Mouse (Mus musculus) testis, adult 2 months (tissue): ENCODE data around the gene Tbc1d16.
A peak's percentile ranks its signal among the peaks of the same experiment; 100 is the strongest.

Experiments used
- CTCF ChIP-seq: fragments of 200-500 bp; IDR thresholded peaks from 2 replicates; pipeline ENCODE4 v1.5.1; 2012; ENCODE audit warnings: low read depth, mild to moderate bottlenecking, inconsistent platforms, low read length, moderate library complexity; ENCODE audit not compliant: control insufficient read depth, insufficient read depth, insufficient replicate concordance
- POLR2A ChIP-seq: fragments of 200-500 bp; IDR thresholded peaks from 2 replicates; pipeline ENCODE4 v1.6.1; 2012; ENCODE audit warnings: low read depth, mild to moderate bottlenecking, inconsistent platforms, low read length, moderate library complexity; ENCODE audit not compliant: control insufficient read depth

DNA sequence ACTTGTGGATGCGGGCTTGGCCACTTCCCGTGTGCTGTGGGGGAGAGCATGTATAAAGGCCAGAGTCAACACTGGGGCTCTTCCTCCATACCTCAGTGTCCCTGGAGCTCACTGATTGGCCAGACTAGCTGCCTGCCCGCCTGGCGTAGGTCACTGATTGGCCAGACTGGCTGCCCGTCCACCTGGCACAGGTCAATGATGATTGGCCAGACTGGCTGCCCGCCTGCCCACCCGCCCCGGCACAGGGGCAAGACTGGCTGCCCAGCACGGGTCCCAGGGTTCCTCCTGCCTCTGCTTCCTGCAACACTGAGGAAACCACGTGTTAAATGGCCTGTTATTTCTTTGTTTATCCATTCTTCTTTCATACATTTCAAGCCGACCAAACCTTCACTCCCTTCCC, 68.8 kb downstream of the Tbc1d16 start:
- TF ChIP-seq CTCF (no peak), POLR2A (peak; percentile 38; the same call in 1 of the 2 replicates)
